Mouse (Mus musculus) mesoderm, embryonic 11.5 days (tissue): Measurements from ENCODE around the gene Gm11492.
A peak's percentile ranks its signal among the peaks of the same experiment; 100 is the strongest.

Experiments
- DNase-seq: peaks from one replicate; pipeline ENCODE4 v3.0.0-alpha.2; 2012; ENCODE audit warnings: low read depth, low spot score

Gene Gm11492

DNA sequence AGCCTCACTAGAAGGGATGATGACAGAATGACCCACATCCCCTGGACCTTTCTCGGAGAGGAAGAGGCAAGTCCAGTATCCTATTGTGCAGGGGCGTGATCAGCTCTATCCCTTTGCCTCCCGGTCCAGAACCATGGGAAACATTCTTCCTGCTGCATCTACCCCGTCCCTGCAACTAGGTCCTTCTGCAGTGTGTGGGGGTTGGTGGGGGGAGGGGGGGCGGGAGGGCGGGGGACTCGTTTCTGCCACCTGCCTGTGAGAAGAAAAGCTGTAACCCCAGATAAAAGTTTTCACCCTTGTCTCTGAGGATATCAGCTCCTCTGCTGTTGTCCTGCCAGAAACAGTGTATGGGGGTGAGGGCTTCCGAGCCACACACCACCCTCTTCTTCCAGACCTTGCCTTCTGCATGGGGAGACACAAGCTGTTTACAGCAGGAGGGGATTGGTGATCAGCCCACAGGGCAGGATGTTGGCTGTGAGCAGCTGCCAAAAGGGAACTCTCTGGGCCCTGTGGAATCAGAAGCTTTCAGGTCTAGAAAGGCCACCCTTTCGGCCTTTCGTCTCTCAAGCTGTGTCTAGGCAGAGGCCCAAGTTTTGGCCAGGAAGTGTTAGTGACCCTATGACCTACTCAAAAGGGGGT is 12.6 kb downstream of the Gm11492 start:
- no peak for DNase-seq

DNA sequence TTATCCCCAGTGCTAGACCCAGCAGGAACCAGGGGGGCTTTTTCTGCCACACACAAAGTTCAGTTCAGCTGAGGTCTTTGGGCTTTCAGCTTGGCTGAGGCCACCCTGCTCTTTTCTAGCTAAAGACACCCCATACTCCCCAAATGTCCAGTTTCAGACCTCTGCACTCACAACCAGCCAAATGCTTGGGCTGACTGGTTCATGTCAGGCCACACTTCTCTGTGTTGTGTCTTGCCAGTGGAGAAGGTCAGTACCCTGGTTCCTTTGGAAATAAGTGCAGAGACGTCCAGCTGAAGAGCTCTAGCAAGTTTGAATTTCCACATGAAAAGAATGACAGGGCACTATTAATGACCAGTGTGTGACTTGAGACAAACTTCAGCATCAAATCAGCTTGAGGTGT is 13.3 kb downstream of the Gm11492 start:
- DNase-seq: no peak

DNA sequence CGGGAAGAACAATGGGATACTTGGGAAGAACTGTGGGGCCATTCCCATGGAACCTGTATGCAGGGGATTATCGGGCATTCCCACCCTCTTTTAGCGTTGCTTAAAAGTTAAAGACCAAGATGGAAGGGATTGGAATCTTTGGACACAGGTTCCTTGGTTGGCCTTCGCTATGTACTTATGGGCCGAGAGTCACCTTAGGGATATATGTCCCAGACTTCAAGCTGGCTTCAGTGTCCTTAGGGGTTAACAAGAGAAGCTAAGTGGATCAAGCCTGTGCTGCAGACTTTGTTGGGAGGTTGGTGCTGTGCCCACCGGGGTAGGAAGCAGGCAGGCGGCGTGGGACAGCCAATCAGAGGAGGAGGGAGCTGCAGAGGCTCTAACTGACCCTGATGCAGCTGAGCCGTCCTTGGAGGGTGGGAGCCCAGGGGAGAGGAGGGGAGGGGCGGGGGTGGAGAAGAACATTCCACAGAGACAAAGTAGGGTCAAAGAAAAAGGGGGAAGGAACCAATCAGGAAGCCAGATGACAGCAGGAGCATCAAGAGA is 14.2 kb downstream of the Gm11492 start:
- DNase-seq: no peak

DNA sequence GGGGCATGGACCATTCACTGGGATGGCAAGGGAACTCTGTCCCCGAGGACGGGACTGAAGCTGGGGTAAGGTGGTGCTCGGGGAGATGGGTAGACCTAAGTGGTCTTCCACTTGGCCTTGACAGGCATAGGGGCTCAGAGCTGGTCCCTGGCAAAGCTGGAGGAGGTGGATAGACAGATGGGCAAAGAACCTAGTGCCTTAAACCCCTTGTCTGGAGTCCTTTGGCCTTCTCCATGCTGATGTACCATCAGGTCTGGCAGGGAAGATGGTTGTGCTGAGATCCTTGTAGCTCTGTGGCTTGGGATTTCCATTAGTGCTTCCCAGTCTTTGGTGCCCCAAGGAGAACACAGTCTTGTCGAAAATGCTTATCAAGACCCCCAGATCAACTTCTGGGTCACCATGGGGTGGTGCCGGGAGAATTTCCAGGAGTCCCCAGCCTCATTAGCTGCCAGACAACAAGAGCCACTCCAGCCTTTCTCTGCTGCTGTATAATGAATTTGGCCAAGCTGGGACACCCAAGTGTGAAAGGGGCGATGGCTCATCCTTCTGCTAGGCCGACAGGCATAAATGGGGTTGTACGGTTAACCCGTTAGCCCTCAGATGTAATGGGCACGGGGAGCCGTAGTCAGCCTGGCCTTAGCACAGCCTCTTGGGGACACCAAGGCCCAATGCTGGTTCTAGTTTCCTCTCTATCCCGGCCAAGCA is 14.9 kb downstream of the Gm11492 start:
- no peak for DNase-seq

DNA sequence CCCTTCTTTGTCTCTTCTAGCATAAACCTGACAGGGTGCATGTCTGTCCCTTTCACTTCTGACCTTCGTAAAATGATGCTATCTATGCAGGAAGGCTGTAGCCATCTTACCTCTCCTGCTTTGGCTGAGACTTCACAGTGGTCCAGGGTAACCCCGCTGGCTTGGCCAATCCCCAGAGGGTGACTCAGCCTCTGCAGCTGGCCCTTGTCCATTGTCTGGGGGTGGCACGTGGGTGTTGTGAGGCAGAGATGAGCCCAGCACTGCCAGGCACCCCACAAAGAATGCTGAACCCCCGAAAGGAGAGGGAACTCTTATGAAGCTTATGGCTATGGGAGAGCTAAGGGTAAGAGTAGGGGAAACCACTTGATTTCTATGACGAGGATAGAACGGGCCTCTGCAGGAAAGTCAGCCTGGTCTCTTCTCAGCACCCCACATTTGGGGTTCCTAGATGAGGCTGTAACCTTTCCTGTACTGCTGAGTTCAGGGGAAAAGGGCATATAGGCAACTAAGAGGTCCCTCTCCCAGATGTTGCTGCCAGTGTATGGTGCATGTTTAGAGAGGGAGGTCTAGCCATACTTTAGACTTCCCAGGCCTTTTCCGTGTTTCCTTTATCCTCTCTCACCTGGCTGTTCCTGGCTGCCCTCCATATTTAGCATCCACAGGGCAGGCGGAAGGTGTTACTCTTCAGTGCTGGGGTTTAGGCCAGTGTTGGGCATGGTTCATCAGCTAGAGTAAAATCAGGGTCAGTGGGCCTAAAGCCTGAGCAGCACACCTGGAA is 15.7 kb downstream of the Gm11492 start:
- no peak for DNase-seq

DNA sequence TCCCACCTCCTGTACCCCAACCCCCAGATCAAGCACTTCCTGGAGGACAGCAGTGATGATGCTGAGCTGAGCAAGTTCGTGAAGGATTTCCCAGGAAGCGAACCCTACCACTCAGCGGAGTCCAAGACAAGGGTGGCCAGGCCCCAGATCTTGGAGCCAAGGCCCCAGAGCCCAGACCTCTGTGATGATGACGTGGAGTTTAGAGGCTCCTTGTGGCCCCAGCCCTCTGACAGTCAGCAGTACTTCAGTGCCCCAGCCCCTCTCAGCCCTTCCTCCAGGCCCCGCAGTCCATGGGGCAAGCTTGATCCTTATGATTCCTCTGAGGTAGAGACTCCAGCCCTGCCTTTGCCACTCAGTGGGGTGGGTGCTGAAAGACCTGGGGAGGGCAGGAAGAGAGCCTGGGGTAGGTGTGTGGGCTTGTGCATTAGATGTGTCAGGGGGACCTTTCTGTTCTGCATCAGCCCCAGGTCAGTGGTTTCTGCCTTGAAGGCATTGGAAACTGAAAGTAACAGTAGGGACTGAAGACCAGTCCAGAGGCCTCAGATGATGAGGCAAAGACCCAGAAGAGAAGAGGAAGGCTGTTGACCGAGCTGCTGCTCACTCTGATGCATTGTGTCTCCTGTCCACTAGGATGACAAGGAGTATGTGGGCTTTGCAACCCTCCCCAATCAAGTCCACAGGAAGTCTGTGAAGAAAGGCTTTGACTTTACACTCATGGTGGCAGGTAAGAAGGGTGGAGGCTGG is 17.0 kb downstream of the Gm11492 start:
- no peak for DNase-seq

DNA sequence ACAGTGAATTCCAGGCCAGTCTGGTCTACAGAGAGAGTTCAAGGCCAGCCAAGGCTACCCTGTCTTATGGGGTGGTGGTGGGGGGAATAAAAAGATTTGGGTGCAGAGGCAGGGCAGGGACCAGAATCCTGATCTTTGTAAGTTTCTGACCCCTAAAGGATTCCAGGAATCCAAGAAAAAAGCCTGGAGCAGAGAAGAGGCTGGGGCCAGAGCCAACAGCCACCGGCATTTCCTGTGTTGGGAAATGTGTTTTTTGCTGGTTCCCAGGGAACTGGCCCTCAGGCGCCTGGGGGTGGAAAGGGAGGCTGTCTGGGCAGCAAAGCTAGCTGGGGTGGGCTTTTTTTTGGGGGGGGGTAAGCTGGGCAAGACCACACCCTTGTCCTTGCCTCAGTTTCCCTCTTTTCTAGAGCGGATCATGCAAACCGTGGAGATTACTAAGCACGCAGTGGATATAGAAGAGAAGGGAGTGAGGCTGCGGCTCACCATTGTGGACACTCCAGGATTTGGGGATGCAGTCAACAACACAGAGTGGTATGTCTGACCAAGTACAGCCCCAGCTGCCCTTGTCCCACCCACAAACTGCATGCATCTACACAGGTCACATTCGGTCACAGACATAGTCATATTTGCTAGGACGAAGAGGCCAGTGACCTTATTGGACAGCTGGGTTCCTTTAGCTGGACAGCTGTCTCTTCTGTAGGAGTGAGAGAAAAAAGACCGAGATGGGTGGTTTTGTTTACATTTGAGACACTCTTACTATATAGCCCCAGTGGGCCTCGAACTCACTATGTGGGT is 18.5 kb downstream of the Gm11492 start:
- DNase-seq: no peak

DNA sequence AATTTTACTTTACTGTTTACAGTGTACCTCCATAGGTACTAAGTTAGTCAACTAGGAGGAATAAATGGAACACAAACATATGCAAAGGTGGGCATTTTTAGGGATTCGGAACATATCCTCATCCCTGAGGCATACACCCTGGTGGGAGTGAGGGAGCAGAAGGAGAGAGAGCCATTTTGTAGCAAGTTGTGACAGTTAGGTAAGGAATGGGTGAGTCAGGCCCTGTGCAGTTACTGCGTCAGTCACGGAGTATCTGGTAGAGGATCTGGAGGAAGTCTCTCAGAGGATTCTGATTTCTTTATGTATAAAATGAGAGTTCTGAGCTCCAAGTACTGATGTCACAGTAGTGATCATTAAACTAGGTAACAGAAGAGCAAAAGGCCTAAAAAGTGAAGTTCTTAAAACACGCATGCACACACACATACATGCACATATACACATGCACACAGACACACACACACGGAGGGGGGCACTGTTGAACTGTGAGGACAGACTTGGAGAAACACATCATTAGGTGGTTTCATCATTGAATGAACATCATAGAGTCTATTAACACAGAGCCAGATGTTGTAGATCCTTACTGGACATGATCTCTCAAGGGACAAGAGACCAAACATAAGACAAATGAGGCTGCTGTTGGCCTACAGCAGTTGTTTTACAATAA is 20.9 kb downstream of the Gm11492 start:
- no peak for DNase-seq

DNA sequence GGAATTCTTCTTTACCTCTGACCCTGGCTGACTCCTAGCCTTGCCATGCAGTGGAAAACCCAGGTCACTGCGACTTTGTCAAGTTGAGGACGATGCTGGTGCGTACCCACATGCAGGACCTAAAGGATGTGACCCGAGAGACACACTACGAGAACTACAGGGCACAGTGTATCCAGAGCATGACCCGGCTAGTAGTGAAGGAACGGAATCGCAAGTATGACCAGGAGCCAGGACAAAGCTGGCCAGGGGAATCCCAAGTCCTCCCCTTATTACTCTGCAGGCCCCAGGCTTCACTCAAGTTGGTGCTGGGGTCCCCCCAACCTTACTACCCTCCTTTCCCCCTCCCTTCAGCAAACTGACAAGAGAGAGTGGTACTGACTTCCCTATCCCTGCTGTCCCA is 23.2 kb downstream of the Gm11492 start:
- no peak for DNase-seq

DNA sequence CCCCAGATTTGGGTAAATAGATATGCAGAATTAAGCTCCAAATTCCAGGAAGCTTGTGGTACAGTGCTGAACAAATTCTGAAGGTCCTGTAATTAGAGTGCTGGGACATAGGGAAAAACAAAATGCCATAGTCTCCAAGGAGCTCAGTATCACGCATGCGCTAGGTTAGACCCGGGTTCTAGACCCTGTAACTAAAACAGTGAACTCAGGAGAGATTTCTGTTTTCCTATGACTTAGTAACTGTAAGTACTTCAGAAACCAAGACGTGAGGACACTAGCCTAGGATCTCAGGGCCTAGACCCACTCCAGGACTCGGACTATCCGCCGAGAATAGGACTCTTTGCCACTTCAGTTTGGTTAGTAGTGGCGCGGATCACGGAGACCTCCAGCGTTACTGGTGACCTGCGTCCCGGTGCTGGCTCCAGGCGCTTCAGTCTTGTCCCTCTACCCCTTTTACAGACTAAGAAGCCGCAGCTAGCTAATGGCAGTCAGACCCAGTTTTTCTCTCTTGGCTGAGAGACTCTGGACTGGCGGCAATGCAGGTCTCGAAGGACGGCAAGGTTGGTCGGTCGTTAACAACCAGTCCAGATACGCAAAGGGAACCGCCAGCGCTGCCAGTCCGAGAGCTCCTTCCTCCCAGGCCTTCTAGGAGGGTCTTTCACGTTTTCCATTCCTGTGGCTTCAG is 24.5 kb downstream of the Gm11492 start:
- DNase-seq: peak; percentile 25

DNA sequence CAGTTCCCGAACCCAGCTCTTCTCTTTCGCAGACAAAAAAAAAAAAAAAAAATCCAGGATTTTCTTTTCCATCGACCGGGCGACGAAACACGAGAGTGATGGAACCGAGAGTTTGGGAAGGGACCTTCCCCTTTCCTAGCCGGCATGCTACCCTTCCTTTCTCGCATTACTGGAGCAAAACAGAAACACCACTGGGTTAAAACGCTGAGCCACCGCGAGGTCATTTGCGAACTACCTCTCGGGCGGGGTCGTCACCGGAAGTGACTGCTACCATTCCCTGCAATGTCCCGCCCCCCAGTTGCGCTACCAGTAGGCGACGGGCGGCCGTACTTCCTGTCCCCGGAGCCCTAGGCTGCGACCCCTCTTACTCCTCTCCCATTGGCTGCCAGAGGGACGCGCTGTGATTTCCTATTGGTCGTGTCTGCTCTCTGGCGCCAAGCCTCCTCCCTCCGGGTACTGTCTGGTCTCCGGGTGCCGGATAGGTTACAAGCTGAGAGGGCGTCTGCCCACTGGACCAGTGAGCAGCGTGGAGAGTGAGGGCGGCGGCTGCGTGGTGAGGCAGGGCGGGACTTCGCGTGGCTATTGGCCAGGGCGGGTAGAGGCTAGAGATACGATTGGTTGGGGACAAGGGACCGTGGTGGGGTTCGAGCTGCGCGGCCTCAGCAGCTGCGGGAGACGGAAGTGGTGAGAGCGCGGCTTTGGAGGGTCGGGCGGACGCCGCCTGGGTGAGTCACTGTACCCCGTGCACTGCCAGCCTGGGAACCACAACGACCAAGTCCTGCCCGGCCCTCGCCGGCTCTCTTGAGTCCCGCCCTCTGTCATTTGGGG is 25.3 kb downstream of the Gm11492 start, which contains the start of gene Mtmr4:
Mtmr4 (plus strand) TSS at position 637 of the 828 bp plus-strand sequence.
- peak; percentile 99 for DNase-seq

DNA sequence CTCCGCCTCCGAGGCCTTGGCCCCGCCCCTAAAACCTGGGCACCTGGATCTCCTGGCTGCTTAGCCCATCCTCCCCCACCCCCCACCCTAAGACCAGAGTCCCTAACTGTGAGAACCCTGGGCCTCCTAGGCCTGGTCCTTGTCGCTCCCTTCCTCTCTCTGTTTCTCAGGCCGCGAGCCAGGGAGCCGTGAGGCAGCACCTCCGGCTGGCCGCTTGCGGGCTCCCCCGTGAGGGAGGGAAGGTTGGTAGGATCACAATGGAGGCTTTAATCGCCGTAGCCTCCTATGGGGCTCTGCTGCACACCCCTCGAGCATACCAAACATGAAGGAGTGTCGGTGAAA is 25.9 kb downstream of the Gm11492 start:
- DNase-seq: no peak

DNA sequence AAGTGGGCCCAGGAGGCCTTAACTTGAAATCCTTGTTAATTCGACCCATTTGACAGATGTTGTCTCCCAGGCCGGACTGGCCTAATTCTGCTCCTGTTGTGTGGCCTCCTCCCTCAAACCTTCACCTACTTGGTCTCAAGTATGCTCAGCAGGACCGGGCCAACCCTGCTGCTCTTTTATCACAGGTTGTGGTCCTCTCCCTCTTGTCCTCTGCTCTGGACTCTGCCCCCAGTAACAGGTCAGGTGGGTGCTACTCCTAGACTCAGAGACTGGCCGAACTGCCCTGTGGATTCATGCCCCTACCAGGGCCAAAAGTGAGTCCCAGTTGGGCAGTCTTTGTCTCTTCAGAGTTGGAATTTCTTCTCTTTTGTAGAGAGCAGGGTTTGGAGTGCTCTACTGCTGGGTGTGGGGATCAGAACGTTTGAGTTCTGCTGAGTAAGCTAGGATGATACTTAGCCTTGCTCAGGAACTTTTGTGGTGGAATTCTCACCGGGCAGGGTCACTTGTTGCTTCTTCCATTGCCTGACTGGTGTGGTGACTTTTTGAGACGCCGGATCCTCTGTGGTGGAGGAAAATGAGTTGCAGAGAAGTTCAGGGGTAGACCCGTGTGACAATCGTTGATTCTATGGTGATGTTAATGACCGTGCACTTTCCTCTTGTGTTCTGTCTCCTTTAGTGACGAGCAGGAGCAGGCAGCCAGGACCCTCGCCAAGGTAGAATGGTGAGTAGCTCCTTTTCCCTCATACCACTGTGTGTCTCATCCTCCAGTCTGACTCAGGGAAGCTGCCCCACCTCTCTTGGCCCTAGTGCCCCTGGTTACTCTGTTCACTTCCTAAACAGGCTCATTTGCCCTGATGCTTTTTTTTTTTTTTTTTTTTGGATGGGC is 26.5 kb downstream of the Gm11492 start:
- no peak for DNase-seq

DNA sequence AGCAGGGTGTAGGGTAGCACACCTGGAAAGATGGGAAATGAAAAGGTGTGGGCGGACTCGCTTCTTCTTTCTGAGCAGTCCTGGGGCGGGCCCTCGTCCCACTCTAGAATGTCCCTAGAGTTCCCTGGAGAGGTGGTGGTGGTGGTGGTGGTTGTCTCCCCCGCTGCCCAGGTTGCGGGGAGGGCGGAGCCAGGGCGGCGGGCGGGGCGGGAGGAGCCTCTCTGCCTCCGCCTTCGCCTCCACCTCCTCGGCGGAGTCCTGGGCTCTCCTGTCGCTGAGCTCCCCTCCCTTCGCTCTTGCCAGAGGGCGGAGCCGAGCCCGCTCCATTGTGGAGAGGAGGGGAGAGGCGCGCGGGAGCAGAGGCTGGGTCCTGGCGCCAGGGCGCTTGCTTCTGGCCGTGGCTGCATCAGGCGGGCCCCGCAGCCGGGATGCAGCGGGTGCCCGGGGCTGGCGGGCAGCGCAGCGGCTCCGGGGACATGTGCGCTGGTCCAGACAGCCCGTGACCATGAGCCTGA is 28.9 kb downstream of the Gm11492 start:
- peak; percentile 90 for DNase-seq

DNA sequence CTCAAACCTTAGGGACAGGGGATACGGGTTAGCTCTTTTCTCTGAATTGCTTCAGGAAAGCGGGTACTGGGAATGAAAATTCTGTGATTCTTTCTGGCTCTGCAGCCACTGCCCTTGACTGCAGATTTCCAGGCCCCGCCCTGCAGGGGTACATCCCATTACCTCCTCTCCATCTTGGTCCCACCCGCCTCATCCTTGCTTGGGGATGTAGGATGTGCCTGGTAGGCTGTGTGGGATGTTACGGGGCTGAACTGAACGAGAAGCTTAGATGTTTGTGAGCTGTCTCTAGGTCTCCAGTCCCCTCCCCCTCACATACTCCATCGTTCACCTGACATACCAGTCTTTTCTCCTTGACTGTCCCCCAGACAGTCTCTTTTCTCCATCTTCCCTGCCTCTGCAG is 29.5 kb downstream of the Gm11492 start:
- peak; percentile 18 for DNase-seq

DNA sequence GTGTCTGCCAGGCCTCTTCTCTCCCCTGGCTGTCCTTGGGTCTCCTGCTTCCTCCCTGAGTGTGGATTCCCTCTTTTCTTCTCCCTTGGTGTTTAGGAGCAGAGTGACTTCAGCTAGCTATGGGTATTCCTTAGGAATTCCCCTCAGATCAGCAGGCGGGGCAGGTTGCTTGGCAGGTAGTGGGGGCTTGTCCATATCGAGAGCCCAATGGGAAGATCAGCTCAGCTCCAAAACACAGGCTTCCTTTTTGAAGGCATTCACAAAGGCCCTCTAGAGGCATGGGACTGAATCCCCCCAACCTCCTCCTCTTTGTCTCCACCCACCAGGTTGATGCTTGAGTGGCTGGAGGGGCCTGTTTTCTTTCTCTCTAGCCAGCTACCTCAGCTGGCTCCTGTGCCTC is 30.0 kb downstream of the Gm11492 start:
- DNase-seq: peak; percentile 24

DNA sequence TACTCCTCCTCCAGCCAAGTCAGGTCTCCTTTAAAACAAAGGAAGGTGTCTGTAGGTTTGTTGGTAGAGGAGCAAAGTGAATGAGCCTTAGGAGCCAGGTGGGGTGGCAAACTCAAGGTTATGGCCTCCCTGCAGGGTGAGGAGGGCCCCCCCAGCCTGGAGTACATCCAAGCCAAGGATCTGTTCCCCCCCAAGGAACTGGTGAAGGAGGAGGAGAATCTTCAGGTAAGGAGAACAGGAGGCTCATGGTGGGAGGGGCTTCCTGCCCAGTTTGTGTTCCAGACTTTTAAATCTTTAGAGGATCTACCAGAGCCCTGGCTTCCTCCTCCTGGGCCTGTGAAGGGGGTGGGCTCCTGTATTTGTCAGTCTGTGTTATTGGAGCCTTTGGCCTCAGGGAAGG is 30.6 kb downstream of the Gm11492 start:
- DNase-seq: no peak
